Mouse (Mus musculus) adipocyte (in vitro differentiated cells): ENCODE measurements at regions not wholly inside any gene's neighbourhood (a gene's known extent, or its start where the extent isn't known, plus 50 kb on each side); places are given as distances from the start of the nearest gene placed in this dataset.

Source experiments
- DNase-seq: peaks from one replicate; pipeline ENCODE4 v3.0.0-alpha.2; 2016; ENCODE audit warnings: low spot score

GRCm38 (mm10) chr13:119140436-119140835 is 288.0 kb upstream of the Paip1 start:
- DNase-seq, result no peak

- peak; percentile 22 for DNase-seq
Measured at GRCm38 (mm10) chr13:119143351-119143750, 285.1 kb upstream of the Paip1 start.

- no peak for DNase-seq
Measured at GRCm38 (mm10) chr13:119145713-119146112, 282.7 kb upstream of the Paip1 start.

- no peak for DNase-seq
Measured at GRCm38 (mm10) chr13:119147701-119148100, 280.7 kb upstream of the Paip1 start.

GRCm38 (mm10) chr13:119149141-119149540 is 279.3 kb upstream of the Paip1 start:
- DNase-seq, result no peak

GRCm38 (mm10) chr13:119150847-119151548 is 277.4 kb upstream of the Paip1 start:
- DNase-seq, result no peak

GRCm38 (mm10) chr13:119177753-119178152 is 250.6 kb upstream of the Paip1 start:
- DNase-seq, result no peak

- no peak for DNase-seq
Measured at GRCm38 (mm10) chr13:119178212-119178611, 250.2 kb upstream of the Paip1 start.

- DNase-seq, result no peak
Measured at GRCm38 (mm10) chr13:119179157-119179920, 249.1 kb upstream of the Paip1 start.

GRCm38 (mm10) chr13:119184322-119184877 is 244.0 kb upstream of the Paip1 start:
- no peak for DNase-seq

GRCm38 (mm10) chr13:119185567-119186143 is 242.7 kb upstream of the Paip1 start:
- DNase-seq, result no peak

GRCm38 (mm10) chr13:119231556-119231955 is 196.8 kb upstream of the Paip1 start:
- no peak for DNase-seq

GRCm38 (mm10) chr13:119232100-119233029 is 196.0 kb upstream of the Paip1 start:
- no peak for DNase-seq

GRCm38 (mm10) chr13:119233030-119233385 is 195.4 kb upstream of the Paip1 start:
- DNase-seq, result no peak

GRCm38 (mm10) chr13:119233869-119234268 is 194.5 kb upstream of the Paip1 start:
- no peak for DNase-seq

GRCm38 (mm10) chr13:119242358-119242757 is 186.0 kb upstream of the Paip1 start:
- no peak for DNase-seq

GRCm38 (mm10) chr13:119247101-119247500 is 181.3 kb upstream of the Paip1 start:
- DNase-seq, result no peak

GRCm38 (mm10) chr13:119252006-119252405 is 176.4 kb upstream of the Paip1 start:
- DNase-seq, result peak; percentile 7

GRCm38 (mm10) chr13:119256350-119256749 is 172.1 kb upstream of the Paip1 start:
- DNase-seq, result no peak

- no peak for DNase-seq
Measured at GRCm38 (mm10) chr13:119258515-119258914, 169.9 kb upstream of the Paip1 start.

- peak; percentile 16 for DNase-seq
Measured at GRCm38 (mm10) chr13:119263561-119263960, 164.8 kb upstream of the Paip1 start.
